Mouse (Mus musculus) megakaryocyte, embryonic 14.5 days (primary cell): ENCODE measurements around the gene Serpinb3d. TPM values are rescaled to one million over a fixed set of nuclear protein-coding genes. Genes with fewer than 3 reads are reported as not detected.
"Not testable (repeated sequence)": the region's sequence is repeated elsewhere in the genome, so short reads cannot be mapped to it uniquely, and the experiment has no call there.

ENCODE experiments used
- H3K27me3 ChIP-seq: replicated peaks from 2 replicates; pipeline ENCODE3; 2012; ENCODE audit warnings: inconsistent platforms
- H3K36me3 ChIP-seq: replicated peaks from 2 replicates; pipeline ENCODE3; 2012; ENCODE audit warnings: low read length, inconsistent platforms, mixed read lengths
- H3K4me1 ChIP-seq: 2 replicates; pipeline ENCODE4 v1.6.1; 2012; ENCODE audit warnings: inconsistent platforms
- H3K4me3 ChIP-seq: replicated peaks from 2 replicates; pipeline ENCODE3; 2012; ENCODE audit warnings: moderate library complexity, mild to moderate bottlenecking, inconsistent platforms
- H3K9me3 ChIP-seq: 2 replicates; pipeline ENCODE4 v1.6.1; 2012; ENCODE audit warnings: inconsistent platforms
- FLI1 ChIP-seq: IDR thresholded peaks from 2 replicates; pipeline ENCODE4 v1.6.1; 2012; ENCODE audit warnings: low read length, inconsistent platforms, mixed read lengths
- GATA1 ChIP-seq: IDR thresholded peaks from 3 replicates; pipeline ENCODE4 v1.6.1; 2012; ENCODE audit warnings: mixed read lengths, low read length, inconsistent platforms, borderline replicate concordance
- polyA plus RNA-seq: library from polyadenylated mRNA; stranded (reverse); fragments of >175 nt; gene quantifications from 2 replicates; pipeline ENCODE4 v1.2.3, GENCODE M21; 2012; ENCODE audit warnings: low replicate concordance; ENCODE audit not compliant: insufficient read depth

Gene Serpinb3d
- polyA plus RNA-seq: not detected in 2 replicates

- Histone ChIP-seq H3K9me3 (no peaks in the 10 kb centered on the region), H3K27me3 (no peaks in the 10 kb centered on the region), H3K4me3 (no peak within 1 kb of the TSS), H3K4me1 (no peaks in the 10 kb centered on the region), H3K36me3 (no peaks in the 10 kb centered on the region)
- TF ChIP-seq GATA1: no peak
- TF ChIP-seq FLI1: no peak
Observed at GRCm38 (mm10) chr1:107083406-107083805, at the start of gene Serpinb3d. Gene Serpinb3d, minus strand, starts transcription at chr1:107083506.

GRCm38 (mm10) chr1:107127453-107127852 is 44.1 kb upstream of the Serpinb3d start:
- not testable (repeated sequence) for H3K4me1 ChIP-seq, H3K36me3 ChIP-seq, H3K9me3 ChIP-seq, H3K4me3 ChIP-seq, H3K27me3 ChIP-seq

- H3K4me3 ChIP-seq: peak overlapping the region; percentile 21
- H3K36me3 ChIP-seq: no peaks in the 10 kb centered on the region
- TF ChIP-seq FLI1 (no peak), GATA1 (no peak)
- H3K9me3 ChIP-seq: no peaks in the 10 kb centered on the region
- no peaks in the 10 kb centered on the region for H3K4me1 ChIP-seq
- H3K27me3 ChIP-seq: no peaks in the 10 kb centered on the region
Observed at GRCm38 (mm10) chr1:107098417-107098816, 15.1 kb upstream of the Serpinb3d start.

- TF ChIP-seq FLI1 (no peak), GATA1 (no peak)
- no peaks in the 10 kb centered on the region for H3K4me1 ChIP-seq
- no peaks in the 10 kb centered on the region for H3K36me3 ChIP-seq
- no peak within 1 kb of the TSS for H3K4me3 ChIP-seq
- H3K9me3 ChIP-seq: no peaks in the 10 kb centered on the region
- H3K27me3 ChIP-seq: no peaks in the 10 kb centered on the region
Observed at GRCm38 (mm10) chr1:107052203-107052602, 31.1 kb downstream of the Serpinb3d start, which contains the start of gene Serpinb3a. Gene Serpinb3a, minus strand, starts transcription at chr1:107052303.

GRCm38 (mm10) chr1:107034236-107034635 is 49.1 kb downstream of the Serpinb3d start:
- not testable (repeated sequence) for H3K27me3 ChIP-seq, H3K9me3 ChIP-seq, H3K4me3 ChIP-seq, H3K4me1 ChIP-seq, H3K36me3 ChIP-seq

Other genes with a start within 250 kb of the Serpinb3d start
- gene Serpinb5, start 222.3 kb downstream of the Serpinb3d start, polyA plus RNA-seq: not detected in 2 replicates
- gene Serpinb12, start 149.1 kb downstream of the Serpinb3d start, polyA plus RNA-seq: 1.4 TPM in 1 of 2 replicates, not detected in the other
- not detected in 2 replicates for gene Serpinb13, start 102.5 kb downstream of the Serpinb3d start, polyA plus RNA-seq
- gene Serpinb3a, start 31.2 kb downstream of the Serpinb3d start, polyA plus RNA-seq: not detected in 2 replicates
- gene Serpinb3b, start 194.9 kb upstream of the Serpinb3d start, polyA plus RNA-seq: not detected in 2 replicates
- not detected in 2 replicates for gene Serpinb3c, start 194.9 kb upstream of the Serpinb3d start, polyA plus RNA-seq